Comparison of ENCODE assay signal across 22 mouse cellular contexts in the genomic region with DNA sequence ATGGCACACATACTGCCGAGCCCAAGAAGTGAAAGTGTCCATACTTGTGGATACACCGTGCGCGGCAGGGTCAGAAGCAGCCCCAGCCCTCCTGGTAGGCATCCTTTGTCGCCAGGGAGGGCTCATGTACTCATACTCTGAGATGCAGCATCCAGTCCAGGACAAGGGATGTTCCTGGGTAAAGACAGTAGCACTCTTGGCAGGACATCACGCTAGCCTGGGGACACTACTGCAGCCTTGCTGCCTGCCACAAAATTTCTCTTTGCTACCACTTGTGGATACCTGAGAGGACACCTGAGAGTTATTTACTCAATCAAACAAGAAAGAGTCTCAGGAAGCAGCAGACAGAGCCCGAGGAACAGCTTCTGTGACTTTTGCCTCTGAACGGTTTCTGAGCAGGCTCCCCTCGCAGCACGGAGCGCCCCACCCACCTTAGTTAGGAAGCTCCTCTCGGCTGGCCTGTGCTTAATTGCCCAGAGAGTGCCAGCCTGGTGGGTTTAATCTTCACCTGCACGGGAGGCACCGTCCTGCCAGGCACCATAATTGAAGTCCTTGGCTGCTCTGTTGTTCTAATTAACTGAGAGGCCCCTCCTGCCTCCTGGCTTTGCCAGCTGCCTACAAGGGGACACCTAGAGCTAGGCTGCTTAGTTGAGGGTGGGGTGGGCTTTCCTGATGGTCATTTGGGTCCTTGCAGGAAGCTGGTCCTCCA. TPM values are rescaled to one million over a fixed set of nuclear protein-coding genes. Genes with fewer than 3 reads are reported as not detected.
A peak's percentile ranks its signal among the peaks of the same experiment; 100 is the strongest.
DNase-seq lines count a peak whose midpoint lies in the region; ATAC-seq and TF ChIP-seq lines count a peak whose summit lies in the region.
"Had no signal": no experiment of that assay in that cellular context is flagged by ENCODE, and none has a peak within 500 bp of the region (broad histone marks: within the 10 kb centered on the region; RNA-seq: fewer than 3 reads in every experiment).

No protein-coding gene starts in this region.

- intact Hi-C loops in left cerebral cortex, postnatal 4 days (cut with DNase I): no loop called here

- no peak for ATAC-seq in hindbrain, postnatal 0 days
- no peak for ATAC-seq in hindbrain, embryonic 11.5 days (ENCODE audit: low FRiP score)
- ATAC-seq: activated CD4-positive, CD25-positive, alpha-beta regulatory T cell, adult 4 months; forebrain, embryonic 15.5 days; intestine, embryonic 15.5 days; Patski had no signal

- no peak overlapping the region for H3K9ac ChIP-seq in hindbrain, postnatal 0 days (replicated peaks; ENCODE audit: low read length)
- H3K9ac ChIP-seq in hindbrain, embryonic 11.5 days (ENCODE audit: low read depth, low read length): no peak overlapping the region
- H3K9ac ChIP-seq: embryonic facial prominence, embryonic 12.5 days; forebrain, embryonic 15.5 days; hindbrain, embryonic 13.5 days; intestine, embryonic 15.5 days had no signal

- no peak for TF ChIP-seq CTCF in hindbrain, postnatal 0 days (IDR thresholded peaks at IDR 0.05; ENCODE audit: low read depth)

- WGBS in hindbrain, postnatal 0 days: 51% methylated on average over 14 of the region's 14 CpGs
- 74% methylated on average over 14 of the region's 14 CpGs for WGBS in hindbrain, embryonic 11.5 days

- peak overlapping the region; percentile 12; the same call in 1 of the 2 replicates for H3K27ac ChIP-seq in hindbrain, postnatal 0 days
- no peak overlapping the region for H3K27ac ChIP-seq in hindbrain, embryonic 11.5 days (ENCODE audit: low read depth, low read length)
- H3K27ac ChIP-seq: embryonic facial prominence, embryonic 12.5 days; forebrain, embryonic 15.5 days; heart, embryonic 10.5 days; intestine, embryonic 15.5 days had no signal

- H3K36me3 ChIP-seq in hindbrain, postnatal 0 days (ENCODE audit: insufficient read depth, low read length): no peaks in the 10 kb centered on the region
- H3K36me3 ChIP-seq in hindbrain, embryonic 11.5 days (ENCODE audit: control insufficient read depth, insufficient read depth, low read length): no peaks in the 10 kb centered on the region
- H3K36me3 ChIP-seq: embryonic facial prominence, embryonic 12.5 days; forebrain, embryonic 15.5 days; heart, embryonic 10.5 days; hindbrain, embryonic 13.5 days; intestine, embryonic 15.5 days had no signal

- no peaks in the 10 kb centered on the region for H3K9me3 ChIP-seq in hindbrain, postnatal 0 days (ENCODE audit: low read length)
- H3K9me3 ChIP-seq in hindbrain, embryonic 11.5 days (ENCODE audit: control insufficient read depth, low read length): no peaks in the 10 kb centered on the region
- H3K9me3 ChIP-seq: embryonic facial prominence, embryonic 12.5 days; forebrain, embryonic 15.5 days; heart, embryonic 10.5 days; hindbrain, embryonic 13.5 days; intestine, embryonic 15.5 days had no signal

- H3K4me1 ChIP-seq in hindbrain, postnatal 0 days (ENCODE audit: insufficient read depth, low read length): peaks cover 20% of the 10 kb centered on the region
- H3K4me1 ChIP-seq in hindbrain, embryonic 11.5 days (replicated peaks; ENCODE audit: control insufficient read depth, insufficient read depth, low read length): no peaks in the 10 kb centered on the region
- H3K4me1 ChIP-seq: embryonic facial prominence, embryonic 12.5 days; intestine, embryonic 15.5 days had no signal

- no peaks in the 10 kb centered on the region for H3K27me3 ChIP-seq in hindbrain, postnatal 0 days (ENCODE audit: insufficient read depth, low read length)
- H3K27me3 ChIP-seq in hindbrain, embryonic 11.5 days (ENCODE audit: control insufficient read depth, insufficient read depth, low read length): no peaks in the 10 kb centered on the region
- H3K27me3 ChIP-seq: forebrain, embryonic 15.5 days had no signal

- peak; percentile 63 for DNase-seq in cerebellum, adult 9-10 months
- no peak for DNase-seq in cerebellum, adult 11-12 months
- no peak for DNase-seq in hindbrain, postnatal 0 days (ENCODE audit: low spot score)
- DNase-seq in hindbrain, embryonic 11.5 days (ENCODE audit: low spot score): no peak
- peak; percentile 77 for DNase-seq in left cerebral cortex, postnatal 4 days
- DNase-seq in left cerebral cortex, adult 9 months (ENCODE audit: low spot score in 2 of 2): no peak
- peak; percentile 50 to 52 for DNase-seq in cerebellum, postnatal 25 days
- no peak for DNase-seq in heart, adult 8-10 months (ENCODE audit: low spot score)
- DNase-seq: adrenal gland, postnatal 14 days; gastrocnemius, postnatal 36 days; heart, adult 11 months; heart, postnatal 10 days; heart, postnatal 4 days; kidney, adult 18-20 months had no signal

- H3K4me2 ChIP-seq in hindbrain, postnatal 0 days (ENCODE audit: low read depth, low read length): no peak overlapping the region
- H3K4me2 ChIP-seq in hindbrain, embryonic 11.5 days (replicated peaks; ENCODE audit: low read depth, low read length): no peak overlapping the region
- H3K4me2 ChIP-seq: embryonic facial prominence, embryonic 12.5 days; forebrain, embryonic 15.5 days; hindbrain, embryonic 13.5 days; intestine, embryonic 15.5 days had no signal

- H3K4me3 ChIP-seq in hindbrain, postnatal 0 days (ENCODE audit: low read length): no peak overlapping the region
- no peak overlapping the region for H3K4me3 ChIP-seq in hindbrain, embryonic 11.5 days (ENCODE audit: low read depth, low read length)
- H3K4me3 ChIP-seq: embryonic facial prominence, embryonic 12.5 days; forebrain, embryonic 15.5 days; heart, embryonic 10.5 days; hindbrain, embryonic 13.5 days; intestine, embryonic 15.5 days had no signal

RNA-seq across cellular contexts. Expression of gene Ppp2r2c, which starts 44.4 kb away (rescaled TPM):
- 255 and 263 TPM in 2 replicates for total RNA-seq in hindbrain, postnatal 0 days (2014; rRNA removed)
- polyA plus RNA-seq in hindbrain, postnatal 0 days (2015; fragmentation: Nextera tagmentation; extraction: Ambion mirVana): 103 and 105 TPM in 2 replicates
- polyA plus RNA-seq in hindbrain, embryonic 11.5 days (2014; fragmentation: Nextera tagmentation; extraction: Ambion mirVana): 1.9 and 3.3 TPM in 2 replicates
- total RNA-seq in left cerebral cortex, postnatal 4 days (2021): 100 to 1,000 TPM; 271 to 272 TPM
- 1 to 10 TPM; 5.4 to 7.2 (median 6.3) TPM for total RNA-seq in heart, adult 8-10 months (2022)
- polyA plus RNA-seq: activated CD4-positive, CD25-positive, alpha-beta regulatory T cell, adult 4 months; heart, embryonic 14.5 days had no signal

Comparison
In these comparisons a context has a peak if more than half of its experiments do, and no peak if none do; other contexts are left out.
1. DNase-seq: peak in cerebellum, adult 9-10 months (single experiment), left cerebral cortex, postnatal 4 days (single experiment) and cerebellum, postnatal 25 days (2 of 2); none in cerebellum, adult 11-12 months (single experiment), hindbrain, postnatal 0 days (single experiment), hindbrain, embryonic 11.5 days (single experiment), left cerebral cortex, adult 9 months (0 of 2) and heart, adult 8-10 months (single experiment).
2. RNA of gene Ppp2r2c, which starts 44.4 kb away (total RNA-seq): 271 to 272 TPM in left cerebral cortex, postnatal 4 days and 255 to 263 TPM in hindbrain, postnatal 0 days; 5.4 to 7.2 TPM in heart, adult 8-10 months; every median in the first group is over 10 times any median in the second.